Mouse (Mus musculus): ENCODE data around the gene Lhx3.

- TF ChIP-seq POLR2A (IDR thresholded peaks at IDR 0.05; ENCODE audit: low read depth, low read length), result no peak
- TF ChIP-seq CTCF (conservative IDR thresholded peaks at IDR 0.05; ENCODE audit: insufficient read depth, insufficient read length, low read depth, low read length), result peak; percentile 52
Measured at GRCm38 (mm10) chr2:26153295-26153694, 54.8 kb downstream of the Lhx3 start.

All from kidney, adult 2 months (tissue).